Mouse (Mus musculus): ENCODE results near the gene Dnpep. TPM values are rescaled to one million over a fixed set of nuclear protein-coding genes. Genes with fewer than 3 reads are reported as not detected.

Dnpep gene
- polyA plus RNA-seq, 2 experiments, result 35.6 to 43.4 TPM

GRCm38 (mm10) chr1:75294294-75294693, 23.5 kb downstream of the Dnpep start:
- Histone ChIP-seq H3K27ac (no peak overlapping the region), H3K9me3 (ENCODE audit: control insufficient read depth, low read length) (no peaks in the 10 kb centered on the region), H3K4me2 (ENCODE audit: low read depth) (no peak overlapping the region), H3K36me3 (replicated peaks; ENCODE audit: control insufficient read depth, insufficient read depth, low read depth) (no peaks in the 10 kb centered on the region), H3K27me3 (ENCODE audit: control insufficient read depth, insufficient read depth, low read length) (no peaks in the 10 kb centered on the region), H3K4me3 (ENCODE audit: insufficient read depth in 1 of 2, low read depth in 2 of 2, low read length in 2 of 2) (no peak overlapping the region), H3K9ac (replicated peaks) (no peak overlapping the region), H3K4me1 (replicated peaks; ENCODE audit: control insufficient read depth in 2 of 2, insufficient read depth in 2 of 2, low read length in 1 of 2) (no peaks in the 10 kb centered on the region)
- DNase-seq (ENCODE audit: low read depth in 3 of 3, low spot score in 3 of 3) (no peak), ATAC-seq (ENCODE audit: insufficient read depth) (no peak)
- WGBS (ENCODE audit: insufficient replicate concordance), result 42% methylated on average over 5 of the region's 5 CpGs
- TF ChIP-seq EP300 (IDR thresholded peaks at IDR 0.05; ENCODE audit: low read depth) (no peak), CTCF (IDR thresholded peaks at IDR 0.05; ENCODE audit: low read depth) (no peak)

DNA sequence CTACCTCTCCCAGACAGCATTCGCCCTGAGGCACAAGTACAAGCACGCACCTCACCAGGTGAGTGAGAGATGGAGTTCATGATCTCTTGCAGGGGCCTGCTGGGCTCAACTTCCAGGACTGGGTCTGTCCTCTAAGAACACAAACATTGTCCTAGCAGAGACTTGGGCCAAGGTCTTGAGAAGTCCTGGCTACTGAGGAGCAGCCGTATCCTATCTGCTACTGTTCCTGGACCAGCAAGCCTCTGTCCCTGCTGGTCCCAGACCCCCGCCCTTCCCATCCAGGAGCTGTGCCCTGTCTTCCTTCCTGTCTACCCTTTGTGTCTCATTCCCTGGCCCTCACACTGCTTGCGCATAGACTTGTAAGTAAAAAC, 24.5 kb downstream of the Dnpep start:
- H3K4me2 ChIP-seq (ENCODE audit: low read depth), result no peak overlapping the region
- DNase-seq (ENCODE audit: low read depth in 3 of 3, low spot score in 3 of 3) (no peak), ATAC-seq (ENCODE audit: insufficient read depth) (no peak)
- no peaks in the 10 kb centered on the region for H3K27me3 ChIP-seq (ENCODE audit: control insufficient read depth, insufficient read depth, low read length)
- no peaks in the 10 kb centered on the region for H3K4me1 ChIP-seq (replicated peaks; ENCODE audit: control insufficient read depth in 2 of 2, insufficient read depth in 2 of 2, low read length in 1 of 2)
- WGBS (ENCODE audit: insufficient replicate concordance), result 65% methylated on average over 5 of the region's 5 CpGs
- no peak overlapping the region for H3K9ac ChIP-seq (replicated peaks)
- H3K27ac ChIP-seq, result no peak overlapping the region
- H3K36me3 ChIP-seq (replicated peaks; ENCODE audit: control insufficient read depth, insufficient read depth, low read depth), result no peaks in the 10 kb centered on the region
- H3K4me3 ChIP-seq (ENCODE audit: insufficient read depth in 1 of 2, low read depth in 2 of 2, low read length in 2 of 2), result no peak overlapping the region
- no peaks in the 10 kb centered on the region for H3K9me3 ChIP-seq (ENCODE audit: control insufficient read depth, low read length)
- TF ChIP-seq EP300 (IDR thresholded peaks at IDR 0.05; ENCODE audit: low read depth) (no peak), CTCF (IDR thresholded peaks at IDR 0.05; ENCODE audit: low read depth) (no peak)

DNA sequence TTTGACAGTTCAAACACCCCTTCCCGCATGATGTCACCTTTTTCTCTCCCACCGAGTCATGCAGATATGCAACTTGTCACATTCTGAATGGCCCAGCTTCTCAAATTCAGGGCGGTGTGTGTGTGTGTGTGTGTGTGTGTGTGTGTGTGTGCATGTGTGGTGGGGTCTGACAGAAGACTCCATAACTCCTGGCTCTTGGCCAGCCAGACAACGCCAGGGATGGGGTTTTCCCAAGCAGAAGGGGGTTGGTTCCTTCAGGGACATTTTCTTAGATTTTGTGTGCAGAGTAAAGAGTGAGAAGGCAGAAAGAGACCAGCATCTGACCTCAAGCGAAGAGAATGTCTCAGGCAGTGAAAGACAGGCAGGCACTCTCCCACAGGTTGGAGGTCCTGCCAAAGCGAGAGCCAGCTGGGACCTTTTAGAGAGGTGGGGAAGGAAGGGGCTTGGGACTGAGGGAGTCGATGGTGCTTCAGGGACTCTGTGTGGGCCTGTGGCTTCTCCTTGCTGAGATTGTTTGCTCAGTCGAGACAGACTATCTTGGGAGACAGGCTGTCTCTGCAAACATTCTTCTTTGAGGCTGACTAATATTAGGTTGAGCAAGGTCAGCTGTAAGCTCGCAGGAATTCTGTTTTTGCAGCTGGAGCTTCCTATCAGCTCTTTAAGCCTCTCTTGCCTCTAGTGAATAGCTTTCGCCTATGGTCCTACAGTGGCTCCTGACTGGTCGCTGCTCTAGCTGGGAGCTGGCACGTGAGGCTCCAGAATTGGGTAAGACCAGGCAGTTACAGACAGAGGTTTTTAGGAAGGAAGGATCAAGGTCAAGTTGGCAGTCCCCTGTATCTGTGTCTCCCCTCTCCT, 25.1 kb downstream of the Dnpep start:
- no peak for DNase-seq (ENCODE audit: low read depth in 3 of 3, low spot score in 3 of 3)
- 39% methylated on average over 12 of the region's 12 CpGs for WGBS (ENCODE audit: insufficient replicate concordance)

GRCm38 (mm10) chr1:75291321-75291720, 26.5 kb downstream of the Dnpep start:
- Histone ChIP-seq H3K4me1 (replicated peaks; ENCODE audit: control insufficient read depth in 2 of 2, insufficient read depth in 2 of 2, low read length in 1 of 2) (no peaks in the 10 kb centered on the region), H3K4me2 (ENCODE audit: low read depth) (no peak overlapping the region), H3K27me3 (ENCODE audit: control insufficient read depth, insufficient read depth, low read length) (no peaks in the 10 kb centered on the region), H3K27ac (no peak overlapping the region), H3K36me3 (replicated peaks; ENCODE audit: control insufficient read depth, insufficient read depth, low read depth) (no peaks in the 10 kb centered on the region), H3K9ac (replicated peaks) (no peak overlapping the region), H3K4me3 (ENCODE audit: insufficient read depth in 1 of 2, low read depth in 2 of 2, low read length in 2 of 2) (no peak overlapping the region), H3K9me3 (ENCODE audit: control insufficient read depth, low read length) (no peaks in the 10 kb centered on the region)
- ATAC-seq (ENCODE audit: insufficient read depth), result no peak
- DNase-seq (ENCODE audit: low read depth in 3 of 3, low spot score in 3 of 3), result no peak
- 66% methylated on average over 8 of the region's 8 CpGs for WGBS (ENCODE audit: insufficient replicate concordance)
- TF ChIP-seq CTCF (IDR thresholded peaks at IDR 0.05; ENCODE audit: low read depth), result no peak
- no peak for TF ChIP-seq EP300 (IDR thresholded peaks at IDR 0.05; ENCODE audit: low read depth)

More for the DNA sequence above, 25.1 kb downstream of the Dnpep start:
- Histone ChIP-seq H3K36me3 (replicated peaks; ENCODE audit: control insufficient read depth, insufficient read depth, low read depth) (no peaks in the 10 kb centered on the region), H3K4me1 (replicated peaks; ENCODE audit: control insufficient read depth in 2 of 2, insufficient read depth in 2 of 2, low read length in 1 of 2) (no peaks in the 10 kb centered on the region), H3K4me2 (ENCODE audit: low read depth) (no peak overlapping the region), H3K9ac (replicated peaks) (no peak overlapping the region), H3K4me3 (ENCODE audit: insufficient read depth in 1 of 2, low read depth in 2 of 2, low read length in 2 of 2) (no peak overlapping the region), H3K27ac (no peak overlapping the region), H3K9me3 (ENCODE audit: control insufficient read depth, low read length) (no peaks in the 10 kb centered on the region), H3K27me3 (ENCODE audit: control insufficient read depth, insufficient read depth, low read length) (no peaks in the 10 kb centered on the region)
- ATAC-seq (ENCODE audit: insufficient read depth), result no peak
- no peak for TF ChIP-seq CTCF (IDR thresholded peaks at IDR 0.05; ENCODE audit: low read depth)
- no peak for TF ChIP-seq EP300 (IDR thresholded peaks at IDR 0.05; ENCODE audit: low read depth)

DNA sequence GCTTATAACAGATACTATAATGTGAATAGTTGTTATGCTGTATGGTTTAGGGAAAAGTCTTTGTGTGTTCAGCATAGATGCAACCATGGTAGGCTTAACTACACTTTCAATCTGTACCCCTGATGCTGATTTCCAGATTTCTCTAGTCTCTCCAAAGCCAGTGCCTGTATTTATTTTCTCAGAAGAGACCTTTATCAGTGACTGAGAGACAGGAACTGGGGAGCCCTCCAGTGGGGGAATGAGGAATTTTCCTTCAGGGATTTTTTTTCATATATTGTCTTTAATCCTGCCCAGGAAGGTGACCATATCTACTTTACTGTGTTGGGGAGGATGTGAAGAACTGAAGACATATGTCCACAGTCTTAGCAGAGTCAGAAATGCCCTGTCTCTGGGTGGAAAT, 27.2 kb downstream of the Dnpep start:
- H3K4me1 ChIP-seq (replicated peaks; ENCODE audit: control insufficient read depth in 2 of 2, insufficient read depth in 2 of 2, low read length in 1 of 2), result no peaks in the 10 kb centered on the region
- H3K4me3 ChIP-seq (ENCODE audit: insufficient read depth in 1 of 2, low read depth in 2 of 2, low read length in 2 of 2), result no peak overlapping the region
- TF ChIP-seq CTCF (IDR thresholded peaks at IDR 0.05; ENCODE audit: low read depth) (peak; percentile 14; the same call in 1 of the 2 replicates), EP300 (IDR thresholded peaks at IDR 0.05; ENCODE audit: low read depth) (no peak)
- H3K4me2 ChIP-seq (ENCODE audit: low read depth), result no peak overlapping the region
- ATAC-seq (ENCODE audit: insufficient read depth), result no peak
- no peaks in the 10 kb centered on the region for H3K36me3 ChIP-seq (replicated peaks; ENCODE audit: control insufficient read depth, insufficient read depth, low read depth)
- no peaks in the 10 kb centered on the region for H3K27me3 ChIP-seq (ENCODE audit: control insufficient read depth, insufficient read depth, low read length)
- no peaks in the 10 kb centered on the region for H3K9me3 ChIP-seq (ENCODE audit: control insufficient read depth, low read length)
- H3K9ac ChIP-seq (replicated peaks), result no peak overlapping the region
- DNase-seq (ENCODE audit: low read depth in 3 of 3, low spot score in 3 of 3), result no peak
- H3K27ac ChIP-seq, result no peak overlapping the region

All from liver, embryonic 14.5 days (tissue).